Mouse (Mus musculus): ENCODE measurements around the gene Slc39a8. TPM values are rescaled to one million over a fixed set of nuclear protein-coding genes. Genes with fewer than 3 reads are reported as not detected.

Gene Slc39a8
- polyA plus RNA-seq, 1 experiment, result 5.4 TPM

GRCm38 (mm10) chr3:135887033-135887855, 62.2 kb downstream of the Slc39a8 start:
- TF ChIP-seq GATA1 (IDR thresholded peaks at IDR 0.05; ENCODE audit: low read length) (no peak), TAL1 (IDR thresholded peaks at IDR 0.05; ENCODE audit: low read length) (no peak)
- peaks cover 1% of the 10 kb centered on the region for H3K4me1 ChIP-seq (ENCODE audit: control insufficient read depth)
- H3K9me3 ChIP-seq (ENCODE audit: control insufficient read depth, low read length), result no peaks in the 10 kb centered on the region
- H3K4me3 ChIP-seq (replicated peaks), result no peak overlapping the region
- H3K27me3 ChIP-seq (ENCODE audit: control insufficient read depth), result no peaks in the 10 kb centered on the region
- H3K36me3 ChIP-seq (ENCODE audit: control insufficient read depth), result peaks cover 71% of the 10 kb centered on the region

DNA sequence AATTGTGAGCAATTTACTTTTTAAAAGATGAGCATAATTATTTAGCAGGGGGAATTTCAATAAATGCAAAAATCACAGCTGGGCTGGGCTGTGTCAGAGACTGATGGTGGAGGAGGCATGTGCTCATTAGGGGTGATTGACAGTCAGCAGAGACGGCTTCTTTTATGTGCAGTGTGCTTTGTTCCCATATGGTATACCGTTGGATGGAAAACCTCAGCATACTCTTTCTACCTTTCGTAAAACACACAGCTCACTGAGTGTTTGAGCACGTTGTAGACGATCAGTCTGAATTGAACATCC, 62.7 kb downstream of the Slc39a8 start:
- H3K4me1 ChIP-seq (ENCODE audit: control insufficient read depth), result peaks cover 1% of the 10 kb centered on the region
- H3K36me3 ChIP-seq (ENCODE audit: control insufficient read depth), result peaks cover 66% of the 10 kb centered on the region
- no peaks in the 10 kb centered on the region for H3K9me3 ChIP-seq (ENCODE audit: control insufficient read depth, low read length)
- H3K27me3 ChIP-seq (ENCODE audit: control insufficient read depth), result no peaks in the 10 kb centered on the region
- no peak overlapping the region for H3K4me3 ChIP-seq (replicated peaks)
- no peak for TF ChIP-seq GATA1 (IDR thresholded peaks at IDR 0.05; ENCODE audit: low read length)
- no peak for TF ChIP-seq TAL1 (IDR thresholded peaks at IDR 0.05; ENCODE audit: low read length)

- TF ChIP-seq GATA1 (IDR thresholded peaks at IDR 0.05; ENCODE audit: low read length) (no peak), TAL1 (IDR thresholded peaks at IDR 0.05; ENCODE audit: low read length) (no peak)
- Histone ChIP-seq H3K36me3 (ENCODE audit: control insufficient read depth) (peaks cover 51% of the 10 kb centered on the region), H3K9me3 (ENCODE audit: control insufficient read depth, low read length) (no peaks in the 10 kb centered on the region), H3K27me3 (ENCODE audit: control insufficient read depth) (no peaks in the 10 kb centered on the region), H3K4me3 (replicated peaks) (no peak overlapping the region), H3K4me1 (ENCODE audit: control insufficient read depth) (peaks cover 1% of the 10 kb centered on the region)
These were observed 64.3 kb downstream of the Slc39a8 start for GRCm38 (mm10) chr3:135889401-135889800.

DNA sequence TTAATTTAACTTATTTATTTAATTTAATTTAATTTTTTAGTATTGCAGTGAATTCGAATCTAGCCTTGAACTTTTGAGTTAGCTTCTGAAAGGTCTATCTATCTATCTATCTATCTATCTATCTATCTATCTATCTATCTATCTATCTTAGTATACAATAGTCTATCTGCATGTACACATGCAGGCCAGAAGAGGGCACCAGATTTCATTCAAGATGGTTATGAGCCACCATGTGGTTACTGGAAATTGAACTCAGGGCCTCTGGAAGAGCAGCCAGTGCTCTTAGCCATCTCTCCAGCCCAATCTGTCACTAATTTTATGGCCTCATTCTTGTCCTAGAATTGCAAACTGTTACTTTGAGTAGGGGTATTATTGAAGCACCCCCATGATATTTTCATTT, 78.3 kb downstream of the Slc39a8 start:
- Histone ChIP-seq H3K27me3 (ENCODE audit: control insufficient read depth) (no peaks in the 10 kb centered on the region), H3K4me1 (ENCODE audit: control insufficient read depth) (no peaks in the 10 kb centered on the region), H3K4me3 (replicated peaks) (no peak overlapping the region), H3K36me3 (ENCODE audit: control insufficient read depth) (no peaks in the 10 kb centered on the region), H3K9me3 (ENCODE audit: control insufficient read depth, low read length) (no peaks in the 10 kb centered on the region)
- no peak for TF ChIP-seq GATA1 (IDR thresholded peaks at IDR 0.05; ENCODE audit: low read length)

GRCm38 (mm10) chr3:135904881-135905280, 79.8 kb downstream of the Slc39a8 start:
- TF ChIP-seq GATA1 (IDR thresholded peaks at IDR 0.05; ENCODE audit: low read length) (no peak), TAL1 (IDR thresholded peaks at IDR 0.05; ENCODE audit: low read length) (no peak)
- H3K9me3 ChIP-seq (ENCODE audit: control insufficient read depth, low read length), result no peaks in the 10 kb centered on the region

DNA sequence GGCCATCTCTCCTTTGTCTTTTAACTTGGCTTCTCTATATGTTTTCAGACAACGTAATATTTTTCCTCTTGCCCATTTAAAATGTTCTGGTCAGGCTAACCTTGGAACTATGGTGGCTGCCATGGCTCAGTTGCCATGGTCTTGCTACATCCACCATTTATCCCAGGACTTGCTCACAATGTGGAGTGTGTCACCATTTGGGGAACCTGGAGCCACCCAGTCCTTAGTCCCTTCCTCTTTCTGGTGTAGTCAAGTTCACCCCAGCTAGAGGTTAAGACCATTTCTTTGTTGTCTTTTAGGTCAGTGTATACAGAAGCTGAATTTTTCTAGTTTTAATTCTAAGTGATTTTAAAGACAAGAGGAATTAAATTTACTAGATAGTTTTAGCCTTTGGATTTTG, 80.7 kb downstream of the Slc39a8 start:
- Histone ChIP-seq H3K4me1 (ENCODE audit: control insufficient read depth) (no peaks in the 10 kb centered on the region), H3K36me3 (ENCODE audit: control insufficient read depth) (no peaks in the 10 kb centered on the region), H3K4me3 (replicated peaks) (no peak overlapping the region), H3K9me3 (ENCODE audit: control insufficient read depth, low read length) (no peaks in the 10 kb centered on the region), H3K27me3 (ENCODE audit: control insufficient read depth) (no peaks in the 10 kb centered on the region)
- TF ChIP-seq GATA1 (IDR thresholded peaks at IDR 0.05; ENCODE audit: low read length) (no peak), TAL1 (IDR thresholded peaks at IDR 0.05; ENCODE audit: low read length) (no peak)

More at GRCm38 (mm10) chr3:135904881-135905280, 79.8 kb downstream of the Slc39a8 start:
- Histone ChIP-seq H3K36me3 (ENCODE audit: control insufficient read depth) (no peaks in the 10 kb centered on the region), H3K27me3 (ENCODE audit: control insufficient read depth) (no peaks in the 10 kb centered on the region), H3K4me3 (replicated peaks) (no peak overlapping the region), H3K4me1 (ENCODE audit: control insufficient read depth) (no peaks in the 10 kb centered on the region)

GRCm38 (mm10) chr3:135907028-135907427, 81.9 kb downstream of the Slc39a8 start:
- no peak overlapping the region for H3K4me3 ChIP-seq (replicated peaks)
- H3K4me1 ChIP-seq (ENCODE audit: control insufficient read depth), result no peaks in the 10 kb centered on the region
- TF ChIP-seq GATA1 (IDR thresholded peaks at IDR 0.05; ENCODE audit: low read length) (no peak), TAL1 (IDR thresholded peaks at IDR 0.05; ENCODE audit: low read length) (no peak)
- H3K27me3 ChIP-seq (ENCODE audit: control insufficient read depth), result no peaks in the 10 kb centered on the region
- H3K9me3 ChIP-seq (ENCODE audit: control insufficient read depth, low read length), result no peaks in the 10 kb centered on the region
- H3K36me3 ChIP-seq (ENCODE audit: control insufficient read depth), result no peaks in the 10 kb centered on the region

DNA sequence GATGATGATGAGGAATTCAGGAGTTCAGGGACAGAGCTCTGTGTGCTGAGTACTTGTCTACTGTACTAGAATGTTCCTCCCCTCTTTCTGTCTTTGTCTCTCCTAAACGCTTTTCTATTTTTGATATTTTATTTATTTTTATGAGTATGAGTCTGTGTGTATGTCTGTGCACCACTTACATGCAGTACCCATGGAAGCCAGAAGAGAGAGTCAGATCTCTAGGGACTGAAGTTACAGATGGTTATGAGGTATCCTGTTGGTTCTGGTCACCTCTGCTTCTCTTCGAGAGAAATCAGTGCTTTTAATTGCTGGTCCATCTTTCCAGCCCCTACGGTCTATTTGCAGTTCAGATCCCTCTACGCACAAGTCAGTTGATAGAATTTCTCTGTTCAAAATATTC, 90.9 kb downstream of the Slc39a8 start:
- TF ChIP-seq TAL1 (IDR thresholded peaks at IDR 0.05; ENCODE audit: low read length) (no peak), GATA1 (IDR thresholded peaks at IDR 0.05; ENCODE audit: low read length) (no peak)

DNA sequence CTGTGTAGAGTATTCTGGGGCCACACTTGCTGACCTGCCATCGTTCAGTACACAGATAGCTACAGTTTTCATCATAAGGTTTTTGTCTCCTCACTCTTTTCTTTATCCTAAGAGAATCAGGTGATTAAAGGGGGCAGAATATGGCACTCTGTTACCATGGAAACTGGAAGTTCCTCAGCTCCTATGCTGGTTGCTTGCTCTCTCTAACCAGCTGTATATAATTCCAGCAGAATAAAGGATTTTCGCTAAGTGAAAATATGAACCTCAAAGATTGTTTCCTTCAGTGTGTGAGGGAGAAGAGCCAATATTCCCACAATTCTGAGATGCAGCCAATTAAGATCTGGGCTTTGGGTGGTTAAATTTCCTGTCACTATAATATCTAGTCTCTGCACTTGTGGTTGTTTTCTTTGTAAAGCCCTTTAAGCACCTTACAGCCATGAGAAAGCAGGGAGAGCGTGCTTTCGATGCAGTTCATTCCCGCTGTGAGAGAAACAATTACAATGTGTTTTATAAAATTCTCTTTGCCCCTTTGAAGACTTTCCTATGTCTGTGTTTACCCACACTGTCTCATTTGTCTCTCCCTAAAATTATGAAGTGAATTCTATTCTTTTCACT, 93.6 kb downstream of the Slc39a8 start:
- TF ChIP-seq TAL1 (IDR thresholded peaks at IDR 0.05; ENCODE audit: low read length), result no peak
- TF ChIP-seq GATA1 (IDR thresholded peaks at IDR 0.05; ENCODE audit: low read length), result no peak
- no peaks in the 10 kb centered on the region for H3K4me1 ChIP-seq (ENCODE audit: control insufficient read depth)
- no peak overlapping the region for H3K4me3 ChIP-seq (replicated peaks)
- no peaks in the 10 kb centered on the region for H3K27me3 ChIP-seq (ENCODE audit: control insufficient read depth)
- H3K36me3 ChIP-seq (ENCODE audit: control insufficient read depth), result no peaks in the 10 kb centered on the region
- H3K9me3 ChIP-seq (ENCODE audit: control insufficient read depth, low read length), result no peaks in the 10 kb centered on the region

More for the DNA sequence above, 90.9 kb downstream of the Slc39a8 start:
- Histone ChIP-seq H3K9me3 (ENCODE audit: control insufficient read depth, low read length) (no peaks in the 10 kb centered on the region), H3K4me1 (ENCODE audit: control insufficient read depth) (no peaks in the 10 kb centered on the region), H3K36me3 (ENCODE audit: control insufficient read depth) (no peaks in the 10 kb centered on the region), H3K4me3 (replicated peaks) (no peak overlapping the region), H3K27me3 (ENCODE audit: control insufficient read depth) (no peaks in the 10 kb centered on the region)
